Mouse (Mus musculus) right cerebral cortex, postnatal 25 days (tissue): ENCODE data around the gene Paox.

ENCODE experiments used
- DNase-seq: peaks from one replicate; pipeline ENCODE4 v3.0.0; 2022

Paox gene

DNA sequence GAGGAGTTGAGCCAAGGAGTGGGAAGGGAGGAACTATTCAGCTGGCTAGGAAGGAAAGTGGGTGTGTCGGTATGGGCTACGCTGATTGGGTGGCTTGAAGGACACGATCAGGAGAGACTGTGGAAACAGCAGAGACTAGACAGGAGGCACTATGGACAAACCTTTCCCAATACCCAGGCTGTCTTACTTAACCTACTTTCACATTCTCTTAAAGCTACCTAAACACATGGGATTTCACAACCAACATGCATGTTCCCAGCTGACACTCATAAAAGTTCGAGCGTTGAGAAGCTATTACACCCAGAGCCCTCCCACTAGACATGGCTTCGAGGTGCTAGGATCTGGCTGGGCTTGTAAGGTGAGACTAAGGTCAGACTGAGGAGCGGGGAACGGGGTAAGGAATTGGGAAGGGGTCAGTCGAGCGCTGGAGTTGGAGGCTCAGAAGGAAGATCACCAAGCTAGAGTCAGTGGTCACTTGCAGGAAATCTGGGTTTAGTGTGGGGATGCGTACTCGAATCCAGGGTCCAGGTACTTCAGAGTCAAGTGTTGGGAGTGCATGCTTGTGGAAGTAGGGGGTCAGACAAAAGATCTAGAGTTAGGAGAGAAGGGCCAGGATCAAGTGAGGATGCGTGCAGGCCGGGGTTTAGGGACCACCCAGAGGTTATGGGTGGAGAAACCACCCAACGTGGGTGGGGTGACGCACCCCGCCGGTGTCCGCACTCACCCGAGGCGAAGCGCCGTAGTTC is at the start of gene Paox:
Gene Paox, plus strand, starts transcription at position 217 of the 746 bp plus-strand sequence.
- DNase-seq = peak; percentile 58

DNA sequence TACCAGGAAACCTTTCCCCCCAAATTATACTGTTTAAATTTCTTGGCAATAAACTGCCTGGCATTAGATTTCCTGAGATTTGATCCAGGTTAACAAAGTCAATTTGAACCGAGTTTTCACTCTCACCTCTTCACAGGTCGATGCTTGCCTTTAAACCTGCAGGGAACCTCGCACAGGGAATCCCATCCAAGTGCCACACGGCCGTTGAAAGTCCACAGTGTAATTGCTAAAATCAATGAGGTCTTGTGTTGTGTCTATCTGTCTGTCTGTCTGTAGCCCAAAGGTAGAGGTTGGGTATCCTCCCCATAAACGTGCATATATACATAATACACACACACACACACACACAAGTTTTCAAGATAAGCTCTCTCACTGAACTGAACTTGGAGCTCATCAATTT is 48.2 kb upstream of the Paox start:
- no peak for DNase-seq

DNA sequence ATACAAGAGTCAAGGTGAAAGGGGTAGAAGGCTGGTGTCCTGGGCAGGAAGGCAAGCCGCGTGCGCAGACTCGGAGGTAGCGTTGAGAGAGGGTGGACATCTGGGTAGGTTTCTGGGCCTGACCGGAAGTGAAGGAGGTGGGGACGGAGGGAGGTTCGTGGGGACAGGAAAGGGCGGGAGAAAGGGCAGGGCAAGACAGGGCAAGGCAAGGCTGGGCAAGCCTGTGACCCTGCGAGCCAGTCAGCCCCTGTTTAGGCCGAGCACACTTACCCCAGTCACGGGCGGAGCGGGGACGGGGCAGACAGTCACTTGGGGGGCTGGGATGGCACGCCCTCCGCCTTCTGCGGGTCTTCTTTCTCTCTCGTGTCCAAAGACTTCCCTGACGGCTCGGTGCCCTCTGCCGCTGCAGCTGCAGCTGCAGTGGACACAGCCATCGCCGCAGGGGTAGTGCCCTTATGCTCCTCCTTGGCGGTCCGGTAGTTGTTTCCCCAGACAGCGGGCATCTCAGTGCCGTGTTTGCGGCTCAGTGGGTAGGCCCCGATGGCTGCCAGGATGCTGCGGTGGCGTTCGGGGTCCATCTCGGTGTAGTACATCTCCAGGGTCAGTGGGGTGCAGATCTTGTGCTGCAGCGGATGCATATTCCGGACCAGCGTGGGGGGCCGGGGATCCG is 45.4 kb upstream of the Paox start:
- no peak for DNase-seq

DNA sequence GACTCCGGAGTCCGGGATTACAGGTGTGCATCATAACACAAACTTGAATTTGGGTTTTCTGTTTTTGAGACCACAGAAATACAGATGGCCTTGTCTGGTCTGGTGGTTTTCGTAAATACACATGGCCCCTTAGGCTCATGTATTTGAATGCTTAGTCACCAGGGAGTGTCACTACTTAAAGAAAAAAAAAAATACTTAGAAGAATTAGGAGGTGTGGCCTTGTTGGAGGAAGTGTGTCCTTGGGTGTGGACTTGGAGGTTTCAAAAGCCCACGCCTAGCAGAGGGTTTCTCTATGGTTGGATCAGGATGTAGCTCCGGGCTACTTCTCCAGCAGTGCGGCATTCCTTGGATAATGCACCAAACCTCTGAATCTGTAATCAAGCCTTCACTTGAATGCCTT is 37.9 kb upstream of the Paox start:
- DNase-seq = no peak

DNA sequence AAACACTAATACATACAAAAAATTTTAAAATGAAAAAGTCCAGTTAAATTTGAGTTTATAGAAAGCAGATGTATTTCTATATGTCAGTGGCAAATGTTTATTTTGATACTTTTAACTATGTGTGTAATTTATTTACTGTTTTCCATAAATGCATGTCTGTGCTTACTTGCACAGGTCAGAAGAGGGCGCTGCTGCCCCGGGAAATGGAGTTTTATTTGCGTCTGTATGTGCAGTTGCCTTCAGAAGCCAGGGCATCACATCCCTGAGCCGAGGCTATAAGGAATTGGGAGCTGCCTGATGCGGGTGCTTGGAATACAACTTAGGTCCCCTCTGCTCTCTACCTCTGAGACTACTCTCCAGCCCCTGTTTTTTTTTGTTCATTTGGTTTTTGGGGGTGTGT is 36.9 kb upstream of the Paox start:
- peak; percentile 57 for DNase-seq

DNA sequence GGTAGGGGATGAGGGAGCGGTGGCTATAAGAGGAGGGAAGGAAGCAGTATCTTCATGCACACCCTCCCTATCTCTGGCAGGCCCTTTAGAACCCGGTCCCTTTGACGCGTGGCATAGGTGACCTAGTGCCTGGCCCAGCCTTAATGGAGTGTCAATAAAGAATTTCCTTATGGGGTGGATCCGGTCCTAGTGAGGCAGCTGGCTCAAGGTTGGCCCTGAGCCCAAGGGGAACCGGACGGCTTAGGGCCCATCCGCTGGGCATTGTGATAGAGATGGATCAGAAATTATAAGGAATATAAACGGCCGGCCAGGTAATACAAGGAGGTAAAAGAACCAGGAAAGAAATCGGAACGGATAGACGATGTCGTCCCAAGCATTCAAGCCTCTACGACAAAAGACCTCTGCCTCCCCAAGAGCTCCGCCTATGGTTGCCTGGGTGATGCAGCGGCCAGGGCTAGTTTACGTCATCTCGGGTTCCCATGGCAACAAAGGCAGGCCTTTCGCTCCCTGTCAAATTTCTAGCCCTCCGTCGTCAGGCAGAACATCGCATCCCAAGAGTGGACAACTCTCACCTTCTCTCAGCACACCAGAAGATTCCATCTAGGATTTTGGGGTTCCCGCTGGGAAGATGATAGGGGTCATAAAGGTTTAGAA is 35.0 kb upstream of the Paox start:
- peak; percentile 92 for DNase-seq

DNA sequence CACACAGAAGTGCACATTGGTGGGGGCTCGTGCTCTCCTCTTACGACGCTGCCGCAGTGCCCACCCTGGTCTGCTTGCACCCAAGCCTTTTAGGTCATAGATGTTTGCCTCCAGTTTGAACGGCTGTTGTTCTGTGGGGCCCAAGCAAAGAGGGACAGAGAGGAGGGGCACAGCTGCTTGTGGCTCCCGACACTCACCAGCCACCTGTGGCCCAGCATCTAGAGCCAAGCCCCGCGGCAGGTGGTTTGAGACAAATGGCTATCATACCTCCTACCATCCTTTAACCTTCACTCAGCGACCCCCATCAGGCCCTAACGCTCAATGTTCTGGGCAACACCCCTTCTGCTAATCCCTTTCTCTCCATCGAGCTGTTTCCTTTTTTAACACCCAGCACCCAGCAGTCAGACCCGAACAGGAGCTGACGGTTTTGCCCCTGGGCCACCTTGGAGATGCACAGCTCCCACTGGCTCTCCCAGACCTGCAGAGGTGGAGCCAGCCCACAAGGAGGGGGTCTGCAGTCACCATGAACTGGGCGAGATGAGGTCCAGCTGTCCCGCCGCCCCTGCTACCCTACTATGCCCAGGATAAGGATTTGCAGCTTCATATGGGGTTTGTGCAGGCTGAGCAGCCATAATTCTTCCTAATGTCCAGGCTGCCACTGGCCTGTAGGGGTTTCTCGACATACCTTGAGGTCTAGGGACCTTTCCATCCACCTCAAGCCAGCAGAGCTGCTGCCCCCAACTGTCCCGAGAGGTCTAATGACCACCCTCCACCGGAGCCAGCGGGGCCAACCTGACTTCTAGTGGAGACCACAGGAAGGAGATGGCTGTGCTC is 34.0 kb upstream of the Paox start:
- DNase-seq = peak; percentile 66

DNA sequence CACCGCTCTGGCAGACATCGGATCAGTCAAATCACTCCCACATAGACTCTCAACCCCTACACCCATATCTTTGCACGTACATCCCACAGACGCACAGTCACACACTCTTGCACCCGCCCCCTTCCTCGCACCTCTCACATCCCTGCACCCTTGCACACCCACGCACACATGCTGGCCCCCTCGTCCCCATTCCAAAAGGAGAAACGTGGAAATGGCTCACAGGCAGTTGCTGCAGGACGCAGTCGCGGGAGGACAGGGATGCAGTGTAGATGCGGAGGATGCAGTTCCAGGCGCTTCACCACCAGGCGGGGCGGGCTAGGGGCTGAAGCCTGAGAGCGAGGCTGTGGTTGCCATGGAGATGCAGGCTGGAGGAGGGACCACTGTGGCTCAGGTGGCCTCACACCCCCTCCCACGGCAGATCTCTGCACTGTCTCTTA is 33.3 kb upstream of the Paox start, which contains the start of gene Caly:
Gene Caly, minus strand, starts transcription at position 307 of the 437 bp plus-strand sequence.
- DNase-seq = peak; percentile 92

DNA sequence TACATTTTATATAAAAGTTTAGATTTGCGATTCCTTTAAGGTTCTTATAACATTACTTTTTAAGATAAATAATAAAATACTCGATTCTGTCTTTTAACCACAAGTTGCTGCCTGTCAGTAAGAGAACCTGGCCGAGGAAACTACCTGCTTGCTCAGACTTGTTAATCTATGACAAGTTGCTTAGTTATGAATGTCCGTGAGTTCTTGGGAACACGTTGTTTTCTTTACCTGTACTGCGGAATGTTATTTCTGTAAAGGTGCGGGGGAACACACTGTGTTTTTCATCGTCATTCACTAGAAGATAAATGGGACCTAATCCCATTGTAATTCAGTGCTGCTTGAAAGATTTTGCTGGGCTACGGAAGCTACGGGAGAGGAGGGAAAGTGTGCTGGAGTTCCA is 25.0 kb upstream of the Paox start:
- DNase-seq = no peak

DNA sequence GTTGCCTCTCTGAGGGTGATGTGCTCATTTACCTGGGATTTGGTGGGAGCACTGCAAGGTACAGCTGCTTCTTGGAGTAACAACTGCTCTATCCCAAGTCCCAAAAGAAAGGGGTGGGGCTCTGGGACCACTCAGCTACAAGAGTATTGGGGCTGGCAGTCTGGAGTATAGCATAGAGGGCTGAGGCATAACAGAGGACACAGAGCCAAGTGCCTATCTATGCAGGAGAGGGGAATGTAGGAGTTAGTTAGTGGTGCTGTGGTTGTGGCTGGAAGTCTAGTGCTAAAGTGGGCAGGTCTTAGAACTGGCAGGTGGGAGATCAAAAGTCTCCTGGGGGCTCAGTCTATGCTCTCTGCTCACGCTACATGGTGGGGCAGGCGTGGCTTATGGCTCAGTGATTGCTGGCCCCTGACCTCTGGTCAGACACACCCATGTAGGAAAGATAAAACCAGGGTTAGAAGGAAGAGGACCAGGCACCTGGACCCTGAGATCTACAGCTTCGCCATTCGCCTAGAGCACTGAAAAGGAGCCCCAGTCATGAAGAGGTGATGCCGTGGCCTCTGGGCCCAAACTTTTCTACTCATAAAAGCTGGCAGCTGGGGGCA is 22.6 kb upstream of the Paox start, which contains the start of gene Prap1:
Gene Prap1, plus strand, starts transcription at position 472 of the 605 bp plus-strand sequence.
- no peak for DNase-seq

DNA sequence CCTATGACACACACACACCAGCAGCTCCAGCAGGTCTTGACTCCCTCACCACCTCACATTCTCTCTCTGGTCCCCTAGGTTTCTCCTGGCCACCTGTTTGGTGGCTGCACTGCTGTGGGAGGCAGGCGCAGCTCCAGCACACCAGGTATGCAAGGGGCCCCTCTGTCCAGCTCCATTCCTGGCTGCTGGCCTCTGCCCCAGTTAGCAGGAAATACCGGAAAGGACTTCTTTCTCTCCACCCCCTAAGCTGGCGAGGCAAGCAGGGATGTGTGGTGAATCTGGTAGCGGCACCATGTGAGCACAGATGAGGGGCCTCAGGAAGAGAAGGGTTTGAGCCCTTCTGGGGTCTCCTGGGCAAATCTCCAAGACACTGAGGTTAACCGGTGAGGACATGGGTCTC is 20.6 kb upstream of the Paox start:
- no peak for DNase-seq

DNA sequence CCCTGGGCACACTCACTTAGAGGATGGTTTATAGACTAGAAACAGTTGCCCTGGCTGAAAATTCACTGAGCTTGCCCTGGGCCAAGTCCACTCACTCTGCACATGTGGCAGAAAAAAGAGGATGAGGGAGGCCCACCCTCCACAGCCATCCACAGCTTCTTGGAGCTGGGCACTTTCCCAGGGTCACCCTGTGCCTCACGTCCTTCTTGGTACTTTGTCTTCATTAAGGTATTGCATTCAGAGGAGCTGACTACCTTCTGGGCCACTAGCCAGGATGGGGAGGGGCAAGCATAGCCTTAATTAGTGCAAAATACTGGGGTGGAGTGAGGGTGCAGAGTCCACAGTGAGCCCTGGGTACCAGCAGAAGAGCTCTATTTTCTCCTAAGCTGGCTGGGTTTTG is 20.0 kb upstream of the Paox start:
- DNase-seq = no peak

DNA sequence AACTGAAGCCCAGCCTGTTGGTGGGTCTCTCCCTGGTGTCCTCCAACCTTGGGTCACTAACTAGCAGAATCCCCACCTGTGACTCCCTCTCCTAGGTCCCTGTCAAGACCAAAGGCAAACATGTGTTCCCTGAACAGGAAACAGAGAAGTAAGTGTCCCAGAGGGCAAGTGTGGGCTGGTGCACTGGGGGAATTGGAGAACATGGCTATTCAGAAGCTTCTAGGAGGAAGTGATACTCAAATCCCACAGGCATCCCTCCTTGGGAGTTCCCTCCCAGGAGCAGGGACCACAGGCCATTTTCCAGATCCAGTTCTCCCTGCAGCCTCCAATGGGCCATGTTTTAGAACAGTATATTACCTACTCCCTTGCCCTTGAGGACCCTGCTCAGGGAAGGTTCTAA is 19.5 kb upstream of the Paox start:
- no peak for DNase-seq

DNA sequence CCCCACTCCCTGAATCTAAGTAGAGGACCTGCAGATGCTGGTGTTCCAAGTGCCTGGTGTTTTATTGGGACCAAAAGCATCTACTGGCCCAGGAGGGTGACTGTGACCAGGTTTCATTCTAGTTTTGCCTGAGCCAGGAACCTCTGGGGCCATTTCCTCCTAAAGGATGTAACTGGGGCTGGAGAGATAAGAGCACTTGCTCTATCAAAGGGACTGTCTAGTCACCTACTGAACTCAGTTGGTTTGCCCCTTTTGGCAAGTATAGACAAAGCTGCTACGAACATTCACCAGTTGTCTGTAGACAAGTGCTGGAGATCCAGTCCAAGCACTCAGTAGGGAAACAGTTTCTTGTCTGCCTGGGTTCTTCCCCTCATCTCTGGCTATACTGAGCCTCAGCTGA is 17.1 kb upstream of the Paox start:
- DNase-seq = no peak

DNA sequence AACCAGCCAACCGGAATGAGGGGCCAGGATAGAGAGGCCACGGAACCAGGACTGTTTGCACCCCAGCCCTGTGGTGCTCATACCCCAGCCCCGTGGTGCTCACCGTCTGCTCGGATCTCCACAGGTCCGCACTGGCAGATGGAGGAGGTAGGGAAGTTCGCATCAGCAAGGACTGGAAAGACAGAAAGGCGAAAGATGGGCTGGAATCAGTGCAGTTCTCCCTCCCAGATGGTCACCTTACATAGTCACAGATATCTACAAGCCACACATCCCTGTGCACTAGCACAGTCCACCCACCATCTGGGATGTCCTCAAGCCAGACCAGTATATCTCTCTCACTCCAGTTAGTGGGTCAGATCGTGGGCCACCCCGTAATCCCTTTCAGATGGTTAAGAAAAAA is 14.1 kb upstream of the Paox start:
- peak; percentile 24 for DNase-seq

DNA sequence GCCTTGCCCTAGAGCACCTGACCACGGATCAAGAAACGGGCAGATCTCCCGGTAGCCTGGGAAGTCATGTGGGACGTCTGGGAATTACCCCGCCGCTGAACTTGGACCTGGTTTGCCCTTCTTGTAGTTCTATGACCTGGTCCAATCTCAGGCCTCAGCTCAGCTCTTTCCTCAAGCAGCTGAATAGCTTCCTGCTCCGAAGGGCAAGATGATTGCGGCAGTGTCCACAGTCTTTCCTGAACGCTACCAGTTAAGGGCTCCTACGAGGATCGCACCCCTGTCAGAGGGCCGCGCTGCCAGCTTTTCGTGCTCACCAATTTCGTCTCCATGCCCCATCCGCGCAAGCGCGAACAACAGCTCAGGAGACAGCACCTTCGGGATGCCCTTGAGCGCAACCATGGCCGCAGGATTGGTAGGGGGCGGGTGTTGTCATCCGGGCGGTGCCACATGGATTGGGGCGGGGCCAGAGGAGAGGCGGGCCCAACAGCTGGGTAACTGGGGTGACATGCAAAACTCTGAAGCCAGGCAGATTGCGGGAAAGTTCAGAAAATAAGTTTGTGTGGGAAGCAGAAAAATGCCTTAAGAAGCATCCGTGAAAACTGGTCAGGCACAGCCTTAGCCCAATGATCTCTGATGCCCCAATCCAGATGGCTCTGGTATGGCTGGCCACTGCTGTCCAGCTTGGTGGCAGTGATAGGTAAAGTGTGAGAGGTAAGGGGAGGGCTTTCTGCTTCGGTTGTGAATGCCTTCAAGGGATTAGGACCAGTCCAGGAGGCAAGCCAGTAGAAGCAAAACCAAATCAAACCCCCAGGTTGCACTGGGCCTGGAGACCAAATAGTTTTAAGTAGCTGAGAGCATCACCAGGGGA is 13.4 kb upstream of the Paox start, which contains the start of gene Fuom:
Gene Fuom, minus strand, starts transcription at position 449 of the 868 bp plus-strand sequence.
- DNase-seq = peak; percentile 87

DNA sequence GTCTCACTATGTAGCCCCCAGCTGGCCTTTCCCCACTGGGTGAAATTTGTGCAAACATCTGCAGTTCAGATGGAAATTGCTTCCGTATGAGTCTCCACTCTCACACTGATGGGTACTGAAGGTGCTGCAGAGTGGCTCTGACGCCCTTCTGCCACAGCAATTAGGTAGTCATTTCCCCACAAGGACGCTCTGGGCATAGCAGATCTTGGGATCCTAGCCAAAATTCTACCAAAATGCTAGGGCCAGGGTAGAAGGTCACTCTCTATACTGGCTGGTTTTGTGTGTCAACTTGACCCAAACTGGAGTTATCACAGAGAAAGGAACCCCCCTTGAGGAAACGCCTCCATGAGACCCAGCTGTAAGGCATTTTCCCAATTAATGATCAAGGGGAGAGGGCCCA is 11.6 kb upstream of the Paox start:
- DNase-seq = no peak

DNA sequence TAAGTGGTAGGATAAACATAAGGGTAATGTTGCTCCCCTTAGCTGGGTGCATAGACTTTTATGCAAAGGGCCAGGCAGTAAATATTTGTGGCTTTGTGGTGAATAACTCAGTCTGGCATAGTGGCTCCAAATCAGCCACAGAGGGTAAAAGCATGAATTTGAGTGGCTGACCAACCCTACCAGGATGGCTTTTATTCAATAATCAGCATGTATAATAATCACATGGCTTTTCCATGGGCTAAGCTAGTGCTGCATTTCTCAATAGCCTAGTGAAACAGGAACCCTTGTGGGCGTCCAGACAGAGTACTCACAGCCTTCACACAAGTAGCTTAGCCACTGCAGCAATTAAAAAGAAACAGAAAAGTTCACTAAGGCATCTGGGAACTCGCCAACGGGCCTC is 3.7 kb upstream of the Paox start:
- no peak for DNase-seq

DNA sequence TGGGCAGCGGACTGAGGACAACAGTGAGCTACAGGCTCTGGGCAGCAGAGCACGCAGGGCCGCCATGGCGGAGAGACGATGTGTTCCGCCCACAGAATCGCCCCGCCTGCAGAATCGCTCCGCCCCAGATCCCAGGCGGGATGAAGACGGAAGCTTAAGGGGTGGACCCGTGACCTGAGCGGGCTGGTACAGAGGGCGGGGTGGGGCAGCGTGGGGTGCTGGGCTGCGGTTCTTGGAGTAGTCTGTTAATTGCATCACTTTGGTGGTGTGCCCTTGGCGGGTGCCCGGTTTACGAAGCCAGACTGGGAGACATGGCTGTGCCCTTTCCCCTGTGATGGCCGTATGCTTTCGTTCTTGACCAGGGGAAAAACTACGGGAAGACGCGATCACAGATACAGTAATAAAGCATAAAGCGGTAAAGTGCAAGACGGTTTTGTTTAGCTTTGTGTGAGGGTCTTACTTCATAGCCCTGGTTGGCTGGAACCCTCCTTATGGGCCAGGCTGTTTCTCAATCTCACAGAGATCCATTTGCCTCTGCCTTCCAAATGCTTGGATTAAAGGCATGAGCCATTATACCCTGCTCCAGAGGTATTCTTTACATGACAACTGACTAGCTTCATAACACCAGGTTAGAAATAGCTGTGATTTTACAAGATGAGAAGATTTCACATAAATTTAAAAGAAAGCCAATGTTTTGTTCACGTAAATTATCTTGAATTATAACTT is 893 bp downstream of the Paox start, which contains the start of gene Echs1:
Gene Echs1, minus strand, starts transcription at position 148 of the 726 bp plus-strand sequence.
- peak; percentile 87 for DNase-seq

DNA sequence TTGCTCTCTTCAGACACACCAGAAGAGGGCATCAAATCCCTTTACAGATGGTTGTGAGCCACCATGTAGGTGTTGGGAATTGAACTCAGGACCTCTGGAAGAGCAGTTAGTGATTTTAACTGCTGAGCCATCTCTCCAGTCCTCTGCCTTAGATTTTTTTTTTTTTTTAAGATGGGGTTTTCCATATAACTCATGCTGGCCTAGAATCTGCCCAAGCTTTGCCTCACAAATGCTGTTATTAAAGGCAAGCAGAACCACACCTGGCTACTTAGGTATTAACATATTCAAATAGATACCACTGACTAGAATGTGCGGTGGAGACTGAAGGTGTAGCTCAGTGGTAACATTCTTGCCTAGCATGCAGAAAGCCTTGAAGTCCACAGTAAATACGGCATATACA is 4.9 kb downstream of the Paox start:
- no peak for DNase-seq
